Mouse (Mus musculus): ENCODE measurements around the gene Otud4.
A peak's percentile ranks its signal among the peaks of the same experiment; 100 is the strongest.
"Not testable (repeated sequence)": the region's sequence is repeated elsewhere in the genome, so short reads cannot be mapped to it uniquely, and the experiment has no call there.

The Otud4 gene

DNA sequence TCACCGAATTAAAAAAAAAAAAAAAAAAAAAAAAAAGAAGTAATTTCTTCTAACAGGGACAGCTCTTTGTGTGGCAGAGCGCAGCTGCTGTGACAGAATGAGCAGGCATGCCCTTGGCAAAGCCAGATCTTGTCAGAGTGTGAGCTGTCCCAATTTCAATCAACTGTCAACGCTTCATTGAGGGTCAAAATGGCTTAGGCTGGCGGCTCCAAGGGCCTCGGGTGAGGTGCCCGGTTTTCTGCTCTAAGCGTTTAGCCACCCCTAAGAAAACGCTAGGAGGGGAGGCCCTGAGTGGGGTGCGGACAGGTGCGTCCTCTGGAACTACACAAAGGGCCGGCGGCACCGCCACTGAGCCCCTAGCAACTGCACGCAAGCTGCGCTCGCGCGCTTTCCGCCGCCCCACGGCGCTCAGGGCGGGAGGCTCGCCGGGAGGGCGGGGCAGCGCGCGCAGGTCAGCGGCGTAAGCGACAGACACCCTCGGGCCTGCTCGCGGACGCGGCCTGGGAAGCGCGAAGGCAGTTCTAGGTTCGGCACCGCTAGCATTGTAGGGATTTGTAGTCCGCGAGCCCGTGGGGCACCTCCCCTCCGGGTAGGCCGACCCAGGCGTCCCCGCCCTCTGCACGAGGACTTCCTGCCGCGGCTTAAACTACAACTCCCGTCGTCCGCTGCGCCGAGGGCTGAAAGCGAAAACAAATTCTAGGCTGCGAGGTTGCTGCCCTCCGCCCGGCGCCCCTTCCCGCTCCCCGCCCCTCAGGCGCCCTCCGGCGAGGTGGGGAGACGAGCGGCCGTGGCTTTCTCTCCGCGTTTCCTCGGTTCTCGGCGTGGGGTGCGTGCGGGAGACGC is 490 bp upstream of the Otud4 start:
- DNase-seq (ENCODE audit: low read depth): peak; percentile 99

GRCm38 (mm10) chr8:79641119-79641518 is 1.7 kb downstream of the Otud4 start:
- peak; percentile 42 for DNase-seq (ENCODE audit: low read depth)

DNA sequence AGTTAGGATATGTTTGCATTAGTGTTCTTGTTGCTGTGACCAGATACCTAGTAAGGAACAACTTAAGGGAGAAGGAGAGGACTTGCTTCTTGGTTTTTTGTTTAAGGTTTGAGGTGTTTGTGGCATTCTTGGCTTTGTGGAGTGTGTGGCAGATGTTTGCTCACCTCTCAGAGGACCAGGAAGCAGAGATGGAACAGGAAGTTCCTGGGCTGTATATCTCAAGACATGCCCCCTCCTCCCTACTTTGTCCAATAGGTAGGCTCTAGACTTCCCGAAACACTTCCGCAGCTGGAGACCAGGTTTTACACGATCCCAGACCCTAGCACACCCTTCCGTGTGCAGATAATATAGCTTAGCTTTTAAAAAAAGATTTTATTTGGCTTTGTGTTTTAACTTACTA is 10.2 kb downstream of the Otud4 start:
- no peak for DNase-seq (ENCODE audit: low read depth)

- DNase-seq (ENCODE audit: low read depth): peak; percentile 69
Measured at GRCm38 (mm10) chr8:79650158-79650814, 10.9 kb downstream of the Otud4 start.

- peak; percentile 26 for DNase-seq (ENCODE audit: low read depth)
Measured at GRCm38 (mm10) chr8:79653736-79654135, 14.3 kb downstream of the Otud4 start.

DNA sequence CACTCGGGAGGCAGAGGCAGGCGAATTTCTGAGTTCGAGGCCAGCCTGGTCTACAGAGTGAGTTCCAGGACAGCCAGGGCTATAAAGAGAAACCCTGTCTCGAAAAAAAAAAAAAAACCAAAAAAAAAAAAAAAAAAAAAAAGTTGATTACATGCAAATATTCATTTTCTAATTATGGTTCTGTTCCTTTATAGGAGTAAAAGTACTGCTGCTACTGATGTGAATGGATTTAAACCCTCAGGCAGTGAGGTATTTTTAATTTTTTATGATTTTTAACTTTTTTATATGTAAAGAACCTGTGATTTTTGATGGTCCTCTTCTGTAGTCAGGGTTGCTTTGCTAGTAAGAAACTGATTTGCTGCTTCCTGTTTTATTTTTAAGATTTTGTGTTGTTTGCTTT is 19.3 kb downstream of the Otud4 start:
- not testable (repeated sequence) for DNase-seq (ENCODE audit: low read depth)

- no peak for DNase-seq (ENCODE audit: low read depth)
Measured at GRCm38 (mm10) chr8:79676461-79676860, 37.0 kb downstream of the Otud4 start.

DNA sequence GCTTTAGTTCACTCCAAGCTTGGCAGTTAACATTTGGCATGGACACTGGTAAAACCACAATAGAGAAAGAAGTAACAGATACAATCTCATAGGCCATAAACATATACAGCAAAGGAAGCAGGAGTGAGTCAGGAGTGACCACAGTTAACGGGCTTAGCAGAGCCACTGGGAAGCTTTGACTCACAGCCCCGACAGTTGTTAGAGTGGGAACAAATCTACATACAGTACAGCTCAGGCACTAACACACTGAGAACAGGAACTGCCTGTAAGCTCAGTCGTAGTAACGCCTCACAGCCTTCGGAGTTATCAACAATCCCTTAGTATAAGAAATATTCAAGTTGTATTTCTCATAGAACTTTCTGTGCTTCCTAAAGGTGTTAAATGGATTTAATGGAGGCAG is 39.6 kb downstream of the Otud4 start:
- DNase-seq (ENCODE audit: low read depth): peak; percentile 98

- DNase-seq (ENCODE audit: low read depth): peak; percentile 54
Measured at GRCm38 (mm10) chr8:79680083-79680482, 40.7 kb downstream of the Otud4 start.

DNA sequence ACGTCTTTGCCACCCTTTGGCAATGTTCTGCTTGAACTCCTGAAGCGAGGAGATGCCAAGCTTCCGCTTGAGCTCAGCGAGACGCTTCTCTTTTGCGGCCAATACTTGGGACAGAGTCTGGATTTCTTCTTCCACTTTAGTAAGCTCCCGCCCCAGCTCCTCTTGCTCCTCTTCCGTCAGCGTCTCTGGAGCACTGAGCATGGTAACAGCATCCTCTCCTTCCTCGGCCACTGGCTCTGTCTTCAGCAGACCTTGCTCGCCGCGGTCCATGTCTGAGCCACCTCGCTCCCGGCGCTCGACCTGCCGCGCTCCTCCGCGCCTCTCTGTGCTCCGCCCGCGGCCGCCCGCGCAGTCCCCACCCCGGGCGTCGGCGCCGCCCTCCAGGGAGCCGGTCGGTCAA is 41.1 kb downstream of the Otud4 start:
- DNase-seq (ENCODE audit: low read depth): no peak

DNA sequence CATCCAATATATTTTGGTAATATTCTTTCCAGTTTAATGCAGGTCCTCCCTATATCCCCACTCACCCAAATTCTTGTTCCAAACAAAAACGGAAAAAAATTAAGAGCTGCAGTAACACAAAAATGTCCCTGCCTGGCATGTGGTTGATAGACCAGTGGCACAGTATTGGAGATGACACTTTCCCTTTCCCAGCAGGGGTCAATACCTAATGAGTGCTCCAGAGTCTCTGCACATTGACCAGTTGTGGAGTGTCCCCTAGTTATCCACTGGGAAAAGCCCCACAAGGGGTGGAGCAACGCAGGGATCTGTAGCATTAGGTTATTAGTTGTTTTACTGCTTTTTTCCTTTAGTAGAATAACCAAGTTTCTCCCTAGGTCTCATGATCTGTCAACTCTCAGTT is 41.5 kb downstream of the Otud4 start:
- DNase-seq (ENCODE audit: low read depth): no peak

DNA sequence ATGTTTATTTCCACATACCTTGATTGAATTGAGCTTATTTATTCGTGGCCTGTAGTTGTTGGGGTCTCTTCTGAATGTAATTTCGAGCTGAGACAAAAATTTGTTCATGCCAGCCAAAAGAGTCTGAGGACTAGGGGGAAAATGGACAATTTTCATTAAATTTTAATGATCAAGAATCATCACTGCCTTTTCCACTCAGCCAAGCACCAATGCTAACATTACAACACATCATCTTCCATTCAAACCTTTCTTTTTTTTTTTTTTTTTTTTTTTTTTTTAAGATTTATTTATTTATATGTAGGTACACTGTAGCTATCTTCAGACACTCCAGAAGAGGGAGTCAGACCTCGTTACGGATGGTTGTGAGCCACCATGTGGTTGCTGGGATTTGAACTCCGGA is 46.5 kb downstream of the Otud4 start:
- DNase-seq (ENCODE audit: low read depth): not testable (repeated sequence)

DNA sequence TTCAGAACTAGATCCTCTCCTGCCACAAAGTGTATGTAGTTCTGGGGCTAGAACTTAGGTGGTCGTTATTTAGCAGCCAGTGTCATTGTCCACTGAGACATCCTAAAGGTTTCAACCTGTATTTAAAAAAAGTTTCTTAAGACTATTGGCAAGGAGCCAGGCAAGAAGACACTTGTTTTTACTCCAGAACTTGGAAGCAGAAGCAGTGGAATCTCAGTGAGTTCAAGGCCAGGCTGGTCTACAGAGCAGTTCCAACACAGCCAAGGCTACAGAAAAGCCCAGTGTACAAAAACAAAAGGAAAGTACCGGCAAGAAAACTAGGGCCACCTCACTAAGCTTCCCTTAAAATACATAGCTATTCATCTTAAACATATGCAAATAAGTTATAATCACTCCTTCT is 53.1 kb downstream of the Otud4 start:
- DNase-seq (ENCODE audit: low read depth): no peak

DNA sequence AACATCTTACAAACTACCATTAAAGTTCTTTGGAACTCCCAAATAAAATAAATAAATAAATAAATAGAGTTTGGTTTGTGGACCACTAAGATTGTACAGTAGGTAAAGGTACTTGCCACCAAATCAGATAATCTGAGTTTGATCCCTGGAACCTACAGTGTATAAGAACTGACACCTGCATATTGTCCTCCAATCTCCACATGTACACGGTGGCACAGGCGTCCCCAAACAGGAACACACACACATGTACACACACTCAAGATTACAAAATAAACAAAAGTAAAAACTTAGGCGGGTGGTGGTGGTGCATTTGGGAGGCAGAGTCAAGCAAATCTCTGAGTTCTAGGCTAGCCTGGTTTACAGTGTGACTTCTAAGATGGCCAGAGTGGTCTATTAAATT is 67.3 kb downstream of the Otud4 start:
- no peak for DNase-seq (ENCODE audit: low read depth)

DNA sequence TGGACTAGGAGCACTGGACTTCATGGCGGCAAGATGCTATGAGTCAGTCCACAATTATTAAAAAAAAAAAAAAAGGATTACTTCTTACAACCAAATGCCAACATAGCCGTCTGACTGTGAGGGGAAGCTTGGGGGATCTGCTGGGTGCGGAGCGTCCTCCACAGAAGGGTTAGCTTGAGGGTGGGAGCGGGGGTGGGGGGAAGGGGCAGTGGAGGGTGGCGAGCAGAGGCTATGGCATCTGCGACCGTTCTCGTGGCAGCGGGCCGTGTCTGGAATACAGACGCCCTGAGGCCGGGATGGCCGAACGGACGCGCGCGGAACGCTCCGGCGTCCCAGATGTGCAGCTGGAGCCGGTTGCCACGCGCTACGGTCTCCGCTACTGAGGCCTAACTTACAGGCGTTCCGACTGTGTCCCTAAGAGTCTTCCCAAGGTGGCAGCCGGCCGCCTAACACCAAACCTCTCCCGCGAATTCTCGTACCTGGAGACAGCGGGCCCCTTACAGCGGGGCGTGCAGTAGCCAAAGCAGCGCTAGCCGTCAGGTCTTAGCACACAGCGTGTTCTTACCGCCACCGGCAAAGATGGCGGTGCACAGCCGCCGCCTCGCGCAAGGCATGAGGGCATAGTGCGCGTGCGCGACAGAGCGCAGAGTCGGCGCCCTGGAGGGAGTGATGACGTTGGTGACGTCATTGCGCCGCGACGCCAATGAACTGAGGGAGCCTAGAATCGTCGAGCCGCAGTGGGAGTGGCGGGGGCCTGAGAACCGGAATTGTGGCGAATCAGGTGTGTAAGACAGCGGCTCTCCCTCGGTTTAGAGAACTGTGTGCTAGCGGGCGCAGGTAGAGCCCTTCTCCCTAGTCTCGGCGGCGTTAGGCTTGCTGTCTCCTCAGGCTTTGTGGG is 71.9 kb downstream of the Otud4 start, which contains the start of the genes Abce1 and Anapc10:
Gene Abce1, minus strand, starts transcription at position 677 of the 898 bp plus-strand sequence.
Gene Anapc10, plus strand, starts transcription at position 757 of the 898 bp plus-strand sequence.
- peak; percentile 97 for DNase-seq (ENCODE audit: low read depth)

- DNase-seq (ENCODE audit: low read depth): no peak
Measured at GRCm38 (mm10) chr8:79712676-79713075, 73.3 kb downstream of the Otud4 start.

DNA sequence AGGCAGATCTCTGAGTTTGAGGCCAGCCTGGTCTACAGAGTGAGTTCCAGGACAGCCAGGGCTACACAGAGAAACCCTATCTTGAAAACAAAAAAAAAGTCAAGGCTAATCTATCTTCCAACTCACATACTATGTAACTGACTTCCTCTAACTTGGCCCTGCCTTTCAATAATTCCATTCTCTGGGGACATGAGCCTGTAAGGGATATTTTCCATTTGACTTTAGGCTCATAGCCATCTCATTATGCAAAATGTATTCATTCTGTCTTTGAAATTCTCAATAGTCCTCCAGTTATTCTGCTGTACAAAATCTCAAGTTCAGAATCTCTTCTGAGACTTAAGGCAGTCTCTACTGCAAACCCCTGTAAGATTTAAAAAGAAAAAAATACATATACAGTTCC is 82.1 kb downstream of the Otud4 start:
- no peak for DNase-seq (ENCODE audit: low read depth)

DNA sequence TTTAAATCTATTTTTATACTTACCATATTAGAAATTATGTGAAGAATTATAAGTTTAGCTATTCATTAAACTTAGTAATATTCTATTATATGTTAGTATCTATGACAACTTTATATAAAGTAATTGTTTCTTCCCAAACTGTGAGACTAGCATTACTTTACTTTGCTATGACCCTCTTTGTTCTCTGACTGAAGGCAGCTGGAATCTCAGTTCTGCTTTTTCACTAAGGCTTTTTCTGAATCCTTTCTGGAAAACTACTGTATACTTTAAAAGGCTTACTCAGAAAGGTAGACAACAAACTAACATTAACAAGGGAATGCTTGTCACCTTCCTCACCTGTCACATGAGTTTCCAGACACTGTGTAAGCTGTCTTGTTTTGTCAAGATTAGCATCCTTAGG is 83.9 kb downstream of the Otud4 start:
- DNase-seq (ENCODE audit: low read depth): no peak

GRCm38 (mm10) chr8:79724589-79724988 is 85.2 kb downstream of the Otud4 start:
- DNase-seq (ENCODE audit: low read depth): peak; percentile 62

Data from 416B (cell line).